Mouse (Mus musculus) lung, adult 2 months (tissue): ENCODE data around the gene Prpf6.

ENCODE experiments used
- CTCF ChIP-seq: fragments of 200-500 bp; IDR thresholded peaks from 2 replicates; pipeline ENCODE4 v1.5.1; 2011; ENCODE audit warnings: mild to moderate bottlenecking, low read length, control low read depth; ENCODE audit not compliant: insufficient read depth
- POLR2A ChIP-seq: fragments of 200-500 bp; IDR thresholded peaks from 2 replicates; pipeline ENCODE4 v1.6.1; 2011; ENCODE audit warnings: low read depth, mild to moderate bottlenecking, control low read depth, low read length, borderline replicate concordance; ENCODE audit errors: extremely low read depth

DNA sequence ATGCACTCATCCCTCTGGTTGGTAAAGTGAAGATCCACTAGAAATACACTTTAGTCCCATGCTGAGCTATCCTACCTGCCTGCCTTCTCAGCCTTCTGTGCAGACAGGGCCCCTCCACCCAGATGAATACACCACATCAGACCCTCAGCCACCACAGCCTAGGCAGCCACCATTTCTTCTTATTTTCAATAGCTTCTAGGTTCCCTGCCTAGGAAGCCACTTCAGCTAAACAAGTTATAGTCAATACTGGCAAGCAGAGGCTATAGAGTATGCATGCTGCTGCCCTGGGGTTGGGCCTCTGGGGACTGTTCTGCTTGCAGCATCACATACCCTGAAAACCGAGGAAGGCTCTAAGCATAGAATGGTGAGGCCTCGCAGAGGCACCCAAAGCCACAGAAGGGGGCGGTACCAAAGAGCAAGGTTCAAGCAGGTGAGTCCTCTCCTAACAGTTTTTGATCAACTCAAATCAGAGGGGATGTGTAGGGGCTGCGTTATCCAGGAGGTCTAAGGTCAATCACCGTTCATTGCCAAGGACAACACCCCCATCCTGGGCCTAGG, at the start of gene Prpf6:
- TF ChIP-seq CTCF: no peak
- TF ChIP-seq POLR2A: no peak
